Mouse (Mus musculus) stomach, embryonic 16.5 days (tissue): ENCODE data around the gene Phkb. TPM values are rescaled to one million over a fixed set of nuclear protein-coding genes. Genes with fewer than 3 reads are reported as not detected.
"Not testable (repeated sequence)": the region's sequence is repeated elsewhere in the genome, so short reads cannot be mapped to it uniquely, and the experiment has no call there.

Experiments
- ATAC-seq: fragments of 200-750 bp; cut with Nextera tagmentation; 2 replicates; pipeline ENCODE4 v1.8.0; 2017; ENCODE audit warnings: moderate number of reproducible peaks, moderate TSS enrichment; ENCODE audit not compliant: insufficient read depth, low FRiP score
- H3K27ac ChIP-seq: fragments of 300-500 bp; sonication (generic); 2 replicates; pipeline ENCODE4 v1.5.1; 2014; ENCODE audit warnings: low read length
- H3K27me3 ChIP-seq: fragments of 300-500 bp; sonication (generic); 2 replicates; pipeline ENCODE4 v1.6.1; 2014; ENCODE audit warnings: low read length, control low read depth, mixed read lengths; ENCODE audit not compliant: control insufficient read depth, insufficient read depth
- H3K36me3 ChIP-seq: fragments of 300-500 bp; sonication (generic); 2 replicates; pipeline ENCODE4 v1.6.1; 2014; ENCODE audit warnings: low read length; ENCODE audit not compliant: control insufficient read depth, insufficient read depth
- H3K4me1 ChIP-seq: fragments of 300-500 bp; sonication (generic); 2 replicates; pipeline ENCODE4 v1.6.1; 2014; ENCODE audit warnings: low read length, control low read depth, mixed read lengths; ENCODE audit not compliant: control insufficient read depth, insufficient read depth
- H3K4me2 ChIP-seq: fragments of 300-500 bp; sonication (generic); 2 replicates; pipeline ENCODE4 v1.6.1; 2014; ENCODE audit warnings: low read depth, low read length, mixed read lengths
- H3K4me3 ChIP-seq: fragments of 300-500 bp; sonication (generic); replicated peaks from 2 replicates; pipeline ENCODE4 v1.5.1; 2014; ENCODE audit warnings: mild to moderate bottlenecking, low read length
- H3K9ac ChIP-seq: fragments of 300-500 bp; sonication (generic); 2 replicates; pipeline ENCODE4 v1.6.1; 2014; ENCODE audit warnings: low read length
- H3K9me3 ChIP-seq: fragments of 300-500 bp; sonication (generic); replicated peaks from 2 replicates; pipeline ENCODE4 v1.6.1; 2016; ENCODE audit warnings: low read length, control low read depth; ENCODE audit not compliant: control insufficient read depth
- WGBS: fragments of 180-500 bp; shearing (Covaris S2); extraction: QIAGEN DNeasy Blood & Tissue Kit; methylation state at CpG from one replicate; pipeline ENCODE4 v1.1.7; 2014; 5-methylcytosine and 5-hydroxymethylcytosine counted together
- polyA plus RNA-seq: library from polyadenylated mRNA; unstranded; fragments of >200 nt; fragmentation: Nextera tagmentation; extraction: Ambion mirVana; gene quantifications from 2 replicates; pipeline ENCODE4 v1.2.1, GENCODE M21; 2015

The Phkb gene
- polyA plus RNA-seq, 1 experiment from 2014 or later, result 47.7 TPM

DNA sequence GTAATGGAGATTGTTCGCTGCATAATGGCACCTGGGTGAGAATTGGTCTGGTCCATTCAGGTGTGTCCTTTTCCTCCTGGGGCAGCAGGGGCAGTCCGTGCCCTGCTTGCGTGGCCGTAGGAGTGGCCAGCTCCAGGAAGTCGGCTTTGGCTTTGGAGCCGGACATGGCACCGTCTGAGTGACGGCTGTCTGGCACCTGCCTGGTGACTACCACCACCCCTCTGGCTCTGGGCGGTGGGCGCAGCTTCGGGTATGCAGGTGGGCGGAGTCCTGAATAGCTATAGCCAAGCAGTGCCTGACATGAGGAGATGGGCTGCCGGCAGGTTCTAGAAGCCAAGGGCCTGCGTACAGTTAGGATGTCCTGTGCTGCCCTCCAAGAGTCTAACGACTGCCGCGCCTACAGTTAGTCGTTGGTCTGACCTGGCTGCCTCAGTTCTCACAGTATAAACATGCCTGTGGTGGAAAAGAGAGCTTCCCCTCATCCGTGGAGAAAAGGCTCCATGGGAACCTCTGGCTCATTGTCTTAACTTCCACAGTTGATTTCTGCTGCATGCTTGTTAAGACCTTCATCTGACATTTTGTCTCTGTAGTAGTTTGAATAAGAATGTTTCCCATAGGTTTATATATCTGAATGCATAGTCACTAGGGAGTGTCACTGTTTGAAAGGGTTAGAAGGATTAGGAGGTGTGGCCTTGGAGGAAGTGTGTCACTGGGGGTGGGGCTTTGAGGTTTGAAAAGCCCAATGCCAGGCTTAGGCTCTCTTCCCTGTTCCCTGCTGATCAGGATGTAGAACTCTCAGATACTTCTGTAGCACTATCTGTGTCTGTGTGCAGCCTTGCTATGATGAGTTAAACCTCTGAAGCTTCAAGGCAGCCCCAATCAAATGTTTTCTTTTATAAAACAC lies 13.7 kb downstream of the Phkb start:
- H3K27ac ChIP-seq, result no peak overlapping the region
- no peak overlapping the region for H3K4me3 ChIP-seq
- 87% methylated on average over 19 of the region's 19 CpGs for WGBS
- no peaks in the 10 kb centered on the region for H3K4me1 ChIP-seq
- H3K27me3 ChIP-seq, result no peaks in the 10 kb centered on the region
- H3K9ac ChIP-seq, result no peak overlapping the region
- H3K9me3 ChIP-seq, result no peaks in the 10 kb centered on the region
- H3K4me2 ChIP-seq, result no peak overlapping the region
- peak; percentile 37; the same call in 1 of the 2 replicates for ATAC-seq
- H3K36me3 ChIP-seq, result no peaks in the 10 kb centered on the region

DNA sequence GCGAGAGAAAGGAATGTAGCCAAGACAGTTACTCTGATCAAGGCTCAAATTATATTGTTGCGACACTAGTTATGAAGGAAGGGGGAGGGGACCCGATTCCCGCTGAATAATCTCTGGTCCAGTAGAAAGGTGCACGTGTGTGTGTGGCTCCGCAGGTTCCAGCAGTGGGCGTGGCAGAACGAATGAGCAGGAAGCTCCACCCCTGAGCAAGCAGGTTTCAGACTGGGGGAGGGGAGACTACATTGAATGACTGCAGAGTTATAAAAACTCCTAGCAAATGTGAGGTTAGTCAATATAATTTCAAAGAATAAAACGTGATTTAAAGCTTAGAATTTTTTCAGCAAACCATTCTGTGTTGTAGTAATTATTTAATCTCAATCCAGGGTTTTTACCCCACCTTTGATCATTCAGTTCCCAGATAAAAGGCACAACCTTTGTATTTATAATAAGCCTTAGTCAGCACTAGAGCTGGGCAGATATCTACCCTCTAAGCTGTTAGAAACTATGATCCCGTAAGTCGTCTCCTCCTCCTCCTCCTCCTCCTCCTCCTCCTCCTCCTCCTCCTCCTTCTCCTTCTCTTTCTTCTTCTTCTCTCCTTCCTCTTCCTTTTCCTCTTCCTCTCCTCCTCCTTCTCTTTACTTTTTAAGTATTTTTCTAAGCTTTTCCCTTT lies 16.6 kb downstream of the Phkb start:
- H3K4me2 ChIP-seq, H3K4me1 ChIP-seq, H3K9ac ChIP-seq, H3K9me3 ChIP-seq, H3K4me3 ChIP-seq, H3K27me3 ChIP-seq, ATAC-seq, H3K36me3 ChIP-seq, H3K27ac ChIP-seq: not testable (repeated sequence)
- 43% methylated on average over 11 of the region's 11 CpGs for WGBS

DNA sequence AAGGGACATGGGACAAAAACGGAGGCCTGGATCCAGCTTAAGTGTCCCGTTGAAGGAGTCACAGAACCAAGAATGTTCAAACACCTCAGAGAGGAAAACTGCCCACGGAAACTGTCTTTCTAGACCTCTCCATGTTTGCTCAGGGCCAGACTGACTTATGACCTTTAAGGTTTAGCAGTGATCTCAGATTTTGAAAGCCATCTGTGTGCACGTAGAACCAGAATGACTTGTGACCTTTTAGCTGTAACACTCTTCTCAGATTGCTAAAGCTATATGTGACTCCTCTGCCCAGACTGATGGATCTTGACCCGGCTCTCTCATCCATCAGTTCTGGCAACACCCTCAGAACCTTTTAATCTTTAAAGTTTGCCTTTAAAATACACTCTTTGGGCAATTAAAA lies 19.9 kb downstream of the Phkb start:
- no peak for ATAC-seq
- Histone ChIP-seq H3K4me1 (no peaks in the 10 kb centered on the region), H3K4me2 (no peak overlapping the region), H3K27me3 (no peaks in the 10 kb centered on the region), H3K9ac (no peak overlapping the region), H3K36me3 (no peaks in the 10 kb centered on the region), H3K9me3 (no peaks in the 10 kb centered on the region), H3K27ac (no peak overlapping the region), H3K4me3 (no peak overlapping the region)
- 61% methylated on average over 5 of the region's 5 CpGs for WGBS

DNA sequence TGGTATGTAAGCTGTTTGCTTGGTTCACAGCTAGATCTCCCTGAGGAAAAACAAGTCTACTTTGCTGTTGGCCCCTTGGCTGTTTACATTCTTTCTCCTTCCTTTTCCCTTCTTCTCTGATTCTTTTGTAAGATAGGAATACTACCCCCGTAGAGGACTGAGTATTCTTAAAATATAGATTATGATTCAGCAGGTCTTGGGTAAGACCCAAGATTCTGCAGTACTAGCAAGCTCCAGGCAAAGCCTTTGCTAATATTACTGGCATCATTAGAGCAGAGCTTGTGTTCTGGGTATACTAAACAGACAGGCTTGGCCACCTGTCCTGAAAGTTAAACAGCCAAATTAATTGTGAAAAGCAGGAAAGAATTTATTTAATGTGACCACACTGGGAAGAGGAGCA lies 21.6 kb downstream of the Phkb start:
- Histone ChIP-seq H3K27ac (no peak overlapping the region), H3K27me3 (no peaks in the 10 kb centered on the region), H3K4me2 (no peak overlapping the region), H3K4me1 (no peaks in the 10 kb centered on the region), H3K9me3 (no peaks in the 10 kb centered on the region), H3K36me3 (no peaks in the 10 kb centered on the region), H3K4me3 (no peak overlapping the region), H3K9ac (no peak overlapping the region)
- no peak for ATAC-seq
- WGBS, result 38% methylated on average over 1 of the region's 1 CpGs

DNA sequence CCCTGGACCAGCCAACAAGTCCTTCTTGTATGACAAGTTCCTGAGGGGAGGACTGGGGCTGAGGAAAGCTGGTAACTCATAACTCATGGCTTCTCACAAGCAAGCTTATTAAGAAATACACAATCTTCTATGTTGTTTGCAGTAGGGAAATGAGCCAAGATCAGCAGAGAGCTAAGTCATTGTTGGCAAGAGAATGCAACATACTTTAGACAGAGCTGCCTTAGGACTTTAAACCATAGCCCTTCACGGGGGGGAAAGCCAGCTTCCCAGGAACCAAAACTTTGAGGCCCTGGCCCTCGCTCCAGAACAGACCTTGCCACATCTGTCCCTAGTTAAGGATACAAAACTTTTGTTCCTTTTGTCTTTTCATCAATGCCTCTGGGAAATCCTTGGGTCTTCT lies 30.9 kb downstream of the Phkb start:
- Histone ChIP-seq H3K27me3 (no peaks in the 10 kb centered on the region), H3K4me1 (peaks cover 4% of the 10 kb centered on the region), H3K36me3 (no peaks in the 10 kb centered on the region), H3K27ac (peak overlapping the region; percentile 62; the same call in 1 of the 2 replicates), H3K4me3 (no peak overlapping the region), H3K9ac (no peak overlapping the region), H3K9me3 (no peaks in the 10 kb centered on the region), H3K4me2 (no peak overlapping the region)
- WGBS, result 40% methylated on average over 2 of the region's 2 CpGs
- ATAC-seq, result peak; percentile 62; the same call in 1 of the 2 replicates

DNA sequence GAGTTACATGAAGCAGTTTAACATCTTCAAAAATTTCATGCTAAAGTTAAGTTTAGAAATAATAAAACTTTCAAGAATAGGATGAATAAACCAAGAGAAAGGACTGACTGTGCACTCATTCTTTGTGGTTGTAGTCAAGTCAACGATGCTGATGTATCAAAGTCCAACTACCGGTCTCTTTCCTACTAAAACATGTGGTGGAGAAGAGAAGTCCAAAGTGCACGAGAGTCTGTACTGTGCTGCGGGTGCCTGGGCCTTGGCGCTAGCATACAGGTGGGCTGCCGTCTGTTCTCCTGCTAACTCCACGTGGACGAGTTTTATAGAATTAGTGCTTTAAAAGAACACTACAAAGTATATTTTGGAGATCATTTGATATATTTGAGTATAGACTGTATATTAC lies 37.2 kb downstream of the Phkb start:
- Histone ChIP-seq H3K27ac (no peak overlapping the region), H3K9me3 (no peaks in the 10 kb centered on the region), H3K9ac (no peak overlapping the region), H3K36me3 (0 out of 2 replicates have a peak, but pooled peaks cover 2% of the 10 kb centered on the region), H3K4me1 (no peaks in the 10 kb centered on the region), H3K4me2 (no peak overlapping the region), H3K27me3 (no peaks in the 10 kb centered on the region), H3K4me3 (no peak overlapping the region)
- 89% methylated on average over 8 of the region's 8 CpGs for WGBS
- ATAC-seq, result no peak

DNA sequence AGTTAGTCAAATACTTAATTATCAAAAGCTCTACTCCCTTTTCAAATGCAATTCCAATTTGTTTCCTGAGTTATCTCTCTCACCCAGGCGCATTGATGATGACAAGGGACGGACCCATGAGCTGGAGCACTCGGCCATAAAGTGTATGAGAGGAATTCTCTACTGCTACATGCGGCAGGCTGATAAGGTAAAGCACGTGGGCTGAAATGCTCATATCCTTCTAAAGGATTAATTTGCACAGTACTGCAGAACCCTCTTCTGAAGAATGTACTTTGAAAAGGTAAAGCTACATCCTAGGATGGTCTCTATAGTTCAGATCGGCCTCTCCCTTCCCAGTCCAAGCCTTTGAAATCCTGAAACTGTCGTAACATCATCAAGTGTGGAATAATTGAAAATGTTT lies 38.9 kb downstream of the Phkb start:
- no peaks in the 10 kb centered on the region for H3K4me1 ChIP-seq
- no peak overlapping the region for H3K27ac ChIP-seq
- no peaks in the 10 kb centered on the region for H3K27me3 ChIP-seq
- H3K4me2 ChIP-seq, result no peak overlapping the region
- no peak overlapping the region for H3K9ac ChIP-seq
- WGBS, result 90% methylated on average over 7 of the region's 7 CpGs
- H3K36me3 ChIP-seq, result 0 out of 2 replicates have a peak, but pooled peaks cover 2% of the 10 kb centered on the region
- no peaks in the 10 kb centered on the region for H3K9me3 ChIP-seq
- H3K4me3 ChIP-seq, result no peak overlapping the region
- no peak for ATAC-seq

DNA sequence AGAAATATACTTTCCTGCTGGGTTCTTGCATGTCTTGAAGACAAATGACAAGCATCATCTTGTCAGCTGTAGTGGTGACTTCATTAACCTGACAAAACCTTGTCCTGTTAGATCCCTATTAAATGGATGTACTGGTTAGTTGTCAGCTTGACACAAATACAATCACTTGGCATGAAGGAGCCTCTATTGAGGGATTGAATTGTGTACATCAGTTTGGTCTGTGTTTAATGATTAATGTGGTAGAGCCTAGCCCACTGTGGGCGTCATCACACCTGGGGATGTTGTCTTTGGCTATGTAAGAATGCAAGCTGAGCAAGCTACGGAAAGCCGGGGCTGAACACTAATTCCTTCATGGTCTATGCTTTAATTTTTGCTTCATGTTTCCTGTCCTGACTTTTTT lies 44.1 kb downstream of the Phkb start:
- H3K27me3 ChIP-seq, result no peaks in the 10 kb centered on the region
- H3K9me3 ChIP-seq, result no peaks in the 10 kb centered on the region
- no peak overlapping the region for H3K27ac ChIP-seq
- H3K4me2 ChIP-seq, result no peak overlapping the region
- no peak for ATAC-seq
- no peak overlapping the region for H3K4me3 ChIP-seq
- no peaks in the 10 kb centered on the region for H3K4me1 ChIP-seq
- H3K36me3 ChIP-seq, result peaks cover 4% of the 10 kb centered on the region; the same call in 1 of the 2 replicates
- WGBS, result 83% methylated on average over 3 of the region's 3 CpGs
- H3K9ac ChIP-seq, result no peak overlapping the region

DNA sequence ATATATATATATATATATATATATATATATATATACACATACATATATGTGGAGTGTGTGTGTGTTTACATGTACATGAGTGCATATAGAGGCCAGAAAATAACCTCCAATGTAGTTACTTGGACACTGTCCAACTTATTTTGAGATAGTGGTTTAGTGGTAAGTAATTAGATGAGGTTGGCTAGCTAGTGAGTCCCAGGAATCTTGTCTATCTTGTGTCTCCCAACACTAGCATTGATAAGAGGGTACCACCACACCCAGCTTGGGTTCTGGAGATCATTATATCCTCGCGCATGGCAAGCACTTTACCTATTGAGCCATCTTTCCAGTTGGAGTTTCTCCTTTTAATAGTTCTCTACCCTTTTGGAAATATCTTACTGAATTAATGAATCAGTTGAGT lies 56.9 kb downstream of the Phkb start:
- H3K4me3 ChIP-seq, result no peak overlapping the region
- H3K9ac ChIP-seq, result no peak overlapping the region
- ATAC-seq, result no peak
- no peaks in the 10 kb centered on the region for H3K9me3 ChIP-seq
- WGBS, result 98% methylated on average over 2 of the region's 2 CpGs
- no peaks in the 10 kb centered on the region for H3K36me3 ChIP-seq
- no peak overlapping the region for H3K4me2 ChIP-seq
- H3K4me1 ChIP-seq, result no peaks in the 10 kb centered on the region
- no peaks in the 10 kb centered on the region for H3K27me3 ChIP-seq
- H3K27ac ChIP-seq, result no peak overlapping the region
